8 mouse cellular contexts compared by ENCODE assay signal in genomic region chr1:21460941-21461689, GRCm38 (mm10).
DNase-seq lines count a peak whose midpoint lies in the region; ATAC-seq and TF ChIP-seq lines count a peak whose summit lies in the region.

No protein-coding gene starts in this region.

- TF ChIP-seq CTCF in embryonic fibroblast, embryonic 13.5 days (IDR thresholded peaks at IDR 0.05; ENCODE audit: borderline replicate concordance, insufficient read depth, low read length), result peak; percentile 60; the same call in 1 of the 2 replicates

- no peak overlapping the region for H3K4me3 ChIP-seq in embryonic fibroblast, embryonic 13.5 days (ENCODE audit: insufficient read depth, low read length)

- DNase-seq in ES-CJ7 (ENCODE audit: low read depth, low spot score), result peak; percentile 66
- peak; percentile 24 to 32 for DNase-seq in adrenal gland, postnatal 4 days (ENCODE audit: low spot score in 2 of 2)
- DNase-seq in layer of hippocampus, postnatal 14 days (ENCODE audit: low spot score in 2 of 2), result peak; percentile 84 to 89
- peak; percentile 66 for DNase-seq in lung, postnatal 36 days
- DNase-seq in right cerebral cortex, adult 2 months (ENCODE audit: low spot score in 2 of 2), result peak; percentile 56 to 60
- DNase-seq in urinary bladder, postnatal 25 days (ENCODE audit: low spot score), result peak; percentile 44

- no peak overlapping the region for H3K27ac ChIP-seq in embryonic fibroblast, embryonic 13.5 days (ENCODE audit: insufficient read depth, low read length)

- H3K4me1 ChIP-seq in embryonic fibroblast, embryonic 13.5 days (ENCODE audit: control insufficient read depth, insufficient read depth, low read length), result no peaks in the 10 kb centered on the region

- ATAC-seq in hematopoietic stem cell, adult 5-6 weeks (replicated peaks in 1 of 2; ENCODE audit: insufficient read depth in 1 of 2, low FRiP score in 2 of 2, low TSS enrichment in 1 of 2, low read depth in 1 of 2, poor library complexity in 2 of 2, severe bottlenecking in 2 of 2), result peak; percentile 86 to 91

- TF ChIP-seq POLR2A in embryonic fibroblast, embryonic 13.5 days (IDR thresholded peaks at IDR 0.05; ENCODE audit: low read depth, low read length), result no peak

Comparison
In these comparisons a context has a peak if more than half of its experiments do, and no peak if none do; other contexts are left out.
1. DNase-seq: peak in every context shown above with its lines; median percentile 86 in layer of hippocampus, postnatal 14 days; 66 in ES-CJ7; 66 in lung, postnatal 36 days; 58 in right cerebral cortex, adult 2 months; 44 in urinary bladder, postnatal 25 days; 28 in adrenal gland, postnatal 4 days.